Mouse (Mus musculus): ENCODE data around the gene Kbtbd12.

DNA sequence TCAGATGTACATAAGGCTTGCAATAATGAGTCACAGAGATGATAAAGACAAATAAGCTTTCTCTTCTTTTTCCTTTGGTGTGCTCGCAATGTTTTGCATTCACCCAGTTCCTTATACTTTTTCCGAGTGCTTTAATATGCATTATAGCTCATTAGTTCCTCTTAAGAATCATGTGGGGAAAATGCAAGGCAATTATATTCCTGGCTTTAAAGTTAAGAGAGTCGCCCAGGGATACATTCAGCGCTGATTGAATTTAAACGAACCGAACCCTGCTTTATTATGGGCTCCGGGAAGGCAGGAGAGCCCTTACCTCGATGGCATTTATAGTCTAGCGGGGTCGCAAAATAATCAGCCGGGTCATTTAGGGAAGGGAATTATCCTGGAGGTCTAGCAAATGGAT lies 10.8 kb downstream of the Kbtbd12 start:
- TF ChIP-seq ZNF384 (IDR thresholded peaks at IDR 0.05; ENCODE audit: low read depth, low read length) = no peak
- no peak for TF ChIP-seq HCFC1 (IDR thresholded peaks at IDR 0.05; ENCODE audit: borderline replicate concordance, insufficient read depth, low read length)
- no peak for TF ChIP-seq ZC3H11A (IDR thresholded peaks at IDR 0.05; ENCODE audit: borderline replicate concordance, low read depth, low read length)
- no peak for TF ChIP-seq CHD2 (IDR thresholded peaks at IDR 0.05; ENCODE audit: low read depth, low read length)
- no peak for TF ChIP-seq MAFK (IDR thresholded peaks at IDR 0.05; ENCODE audit: insufficient read depth, low read depth, low read length)
